Mouse (Mus musculus) neutrophil, adult 5-6 weeks (primary cell): ENCODE measurements at regions not wholly inside any gene's neighbourhood (a gene's known extent, or its start where the extent isn't known, plus 50 kb on each side); places are given as distances from the start of the nearest gene placed in this dataset.

Experiments used
- ATAC-seq: fragments of 151-379, 151-347 bp; 2 replicates; pipeline ENCODE4 v1.8.0; 2017; ENCODE audit warnings: mild to moderate bottlenecking, moderate TSS enrichment; ENCODE audit not compliant: insufficient number of reproducible peaks, poor library complexity, low FRiP score, severe bottlenecking; ENCODE audit errors: extremely low read depth

DNA sequence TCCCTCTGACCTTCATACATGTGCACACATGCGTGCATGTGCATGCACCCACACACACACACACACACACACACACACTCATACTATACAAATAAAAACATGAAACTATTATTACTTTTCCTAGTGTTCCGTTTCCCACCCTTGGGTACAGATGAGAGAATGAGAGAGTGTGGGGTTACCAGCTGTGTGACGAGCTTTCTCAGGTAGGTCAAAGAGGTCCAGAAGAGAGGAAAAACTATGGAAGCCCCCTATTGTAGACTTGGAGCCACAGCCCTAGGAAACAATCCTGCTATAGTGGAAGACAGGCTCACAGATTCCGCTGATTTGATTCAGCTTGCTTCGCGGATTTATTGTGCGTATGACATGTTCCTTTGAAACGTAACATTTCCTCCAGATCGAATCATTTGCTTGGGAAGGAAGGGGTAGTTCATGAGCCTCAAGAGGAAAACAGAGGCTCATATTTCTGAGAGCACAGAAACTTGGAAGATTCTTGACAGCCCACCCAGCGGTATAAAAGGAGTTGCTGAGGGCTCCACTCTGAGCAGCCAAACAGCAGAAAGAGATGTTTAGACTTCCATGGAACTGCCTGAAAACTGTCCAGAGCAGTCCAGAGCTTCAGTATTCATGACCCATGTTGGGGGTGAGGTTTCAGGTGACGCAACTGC is 2486.9 kb upstream of the 5930422O12Rik start:
- ATAC-seq: no peak

GRCm38 (mm10) chr8:30946154-30947065 is 2482.1 kb upstream of the 5930422O12Rik start:
- no peak for ATAC-seq

GRCm38 (mm10) chr8:30952818-30953217 is 2475.7 kb upstream of the 5930422O12Rik start:
- no peak for ATAC-seq

GRCm38 (mm10) chr8:30959436-30960180 is 2468.9 kb upstream of the 5930422O12Rik start:
- no peak for ATAC-seq

DNA sequence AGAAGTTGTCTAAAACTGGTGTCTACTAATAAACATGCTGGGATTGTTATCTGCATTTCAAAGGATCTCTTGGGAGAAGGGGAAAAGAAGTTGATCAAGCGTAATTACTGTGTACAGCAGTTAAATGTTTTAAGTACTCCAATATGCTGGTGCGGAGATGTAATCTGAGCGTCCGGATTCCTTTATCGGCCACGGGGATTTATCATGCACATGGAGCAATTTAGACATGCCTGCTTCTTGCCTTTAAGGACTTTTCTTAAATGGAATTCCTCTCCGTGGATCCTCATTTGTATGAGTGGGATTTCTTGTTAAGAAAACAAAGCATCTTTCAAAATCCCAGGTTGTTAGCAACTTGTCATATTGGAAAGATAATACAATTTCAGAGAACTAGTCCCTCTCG is 2468.0 kb upstream of the 5930422O12Rik start:
- no peak for ATAC-seq

DNA sequence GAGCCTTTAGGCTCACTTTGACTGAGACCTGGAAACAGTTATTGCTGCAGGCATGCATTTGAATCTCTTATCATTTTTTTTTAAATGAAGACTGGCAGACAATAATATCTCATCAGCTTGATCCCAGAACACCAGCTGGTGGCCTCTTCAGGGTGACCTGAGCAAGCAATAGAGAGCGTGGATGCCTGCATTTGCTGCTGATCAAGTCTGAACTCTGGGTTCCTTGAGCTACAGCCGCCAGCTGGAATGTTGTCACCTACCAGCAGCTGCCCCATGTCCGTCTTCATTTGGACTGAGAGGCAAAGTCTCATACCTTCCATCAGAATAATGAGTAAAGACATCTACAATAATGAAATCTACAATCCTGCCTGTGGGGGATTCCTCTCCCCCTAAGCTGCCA is 2466.3 kb upstream of the 5930422O12Rik start:
- no peak for ATAC-seq

- no peak for ATAC-seq
Measured at GRCm38 (mm10) chr8:30982814-30983213, 2445.7 kb upstream of the 5930422O12Rik start.

DNA sequence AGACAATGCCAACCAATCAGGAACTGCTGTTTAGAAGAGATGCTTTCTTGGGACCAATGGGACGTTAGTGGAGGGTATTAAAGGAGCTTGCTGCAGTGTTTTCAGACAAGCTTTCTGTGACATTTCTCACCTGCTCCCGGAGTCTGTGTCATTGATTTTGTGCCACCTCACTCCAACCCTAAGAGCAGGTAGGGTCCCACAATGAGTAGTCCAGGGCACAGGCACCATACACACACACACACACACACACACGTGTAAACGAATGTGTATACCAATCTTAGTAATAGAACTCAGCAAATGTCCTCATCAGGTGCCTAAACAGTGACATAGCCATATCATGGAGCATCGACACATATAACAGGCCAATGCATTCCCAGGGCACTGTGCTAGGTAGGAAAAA is 2440.5 kb upstream of the 5930422O12Rik start:
- ATAC-seq: no peak

GRCm38 (mm10) chr8:30998657-30999056 is 2429.9 kb upstream of the 5930422O12Rik start:
- ATAC-seq: no peak

GRCm38 (mm10) chr8:31000120-31000519 is 2428.4 kb upstream of the 5930422O12Rik start:
- ATAC-seq: no peak

- no peak for ATAC-seq
Measured at GRCm38 (mm10) chr8:31001980-31002730, 2426.4 kb upstream of the 5930422O12Rik start.

GRCm38 (mm10) chr8:31008309-31008708 is 2420.2 kb upstream of the 5930422O12Rik start:
- ATAC-seq: no peak

- ATAC-seq: no peak
Measured at GRCm38 (mm10) chr8:31012068-31012467, 2416.4 kb upstream of the 5930422O12Rik start.

GRCm38 (mm10) chr8:31031721-31032591 is 2396.6 kb upstream of the 5930422O12Rik start:
- ATAC-seq: peak; percentile 65; the same call in 1 of the 2 replicates

DNA sequence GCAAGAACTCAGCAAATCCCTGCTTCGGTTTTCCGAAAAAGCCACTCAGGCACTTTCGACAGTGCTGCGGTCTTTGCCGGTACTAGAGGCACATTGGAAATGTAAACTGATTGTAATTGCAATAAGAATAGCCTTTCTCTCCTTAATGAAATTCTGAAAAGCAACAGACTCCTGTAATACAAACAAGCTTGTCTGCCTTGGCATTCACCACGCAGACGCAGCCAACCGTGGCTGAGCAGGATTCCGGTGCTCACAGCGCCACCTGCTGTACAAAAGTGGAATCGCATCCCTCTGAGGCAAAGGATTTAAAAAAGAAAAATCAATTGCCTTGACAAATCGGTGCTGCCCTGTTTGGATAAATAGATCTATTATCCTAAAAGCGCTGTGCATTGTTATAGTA is 2395.2 kb upstream of the 5930422O12Rik start:
- peak; percentile 42; the same call in 1 of the 2 replicates for ATAC-seq

DNA sequence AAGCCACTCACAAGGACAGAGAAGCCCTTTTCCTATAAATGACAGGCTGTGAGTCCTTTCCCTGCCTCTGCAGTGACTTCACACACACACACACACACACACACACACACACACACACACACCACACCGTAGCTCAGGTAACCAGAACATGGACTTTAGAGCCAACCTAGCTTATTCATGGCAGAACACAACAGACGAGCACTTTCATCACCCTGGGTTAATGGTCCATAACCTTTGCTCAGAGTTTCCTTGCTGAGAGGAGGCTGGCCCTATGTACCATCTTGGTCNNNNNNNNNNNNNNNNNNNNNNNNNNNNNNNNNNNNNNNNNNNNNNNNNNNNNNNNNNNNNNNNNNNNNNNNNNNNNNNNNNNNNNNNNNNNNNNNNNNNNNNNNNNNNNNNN is 2391.6 kb upstream of the 5930422O12Rik start:
- no peak for ATAC-seq
